Mouse (Mus musculus): Measurements from ENCODE around the gene Hectd4.

Gene Hectd4

DNA sequence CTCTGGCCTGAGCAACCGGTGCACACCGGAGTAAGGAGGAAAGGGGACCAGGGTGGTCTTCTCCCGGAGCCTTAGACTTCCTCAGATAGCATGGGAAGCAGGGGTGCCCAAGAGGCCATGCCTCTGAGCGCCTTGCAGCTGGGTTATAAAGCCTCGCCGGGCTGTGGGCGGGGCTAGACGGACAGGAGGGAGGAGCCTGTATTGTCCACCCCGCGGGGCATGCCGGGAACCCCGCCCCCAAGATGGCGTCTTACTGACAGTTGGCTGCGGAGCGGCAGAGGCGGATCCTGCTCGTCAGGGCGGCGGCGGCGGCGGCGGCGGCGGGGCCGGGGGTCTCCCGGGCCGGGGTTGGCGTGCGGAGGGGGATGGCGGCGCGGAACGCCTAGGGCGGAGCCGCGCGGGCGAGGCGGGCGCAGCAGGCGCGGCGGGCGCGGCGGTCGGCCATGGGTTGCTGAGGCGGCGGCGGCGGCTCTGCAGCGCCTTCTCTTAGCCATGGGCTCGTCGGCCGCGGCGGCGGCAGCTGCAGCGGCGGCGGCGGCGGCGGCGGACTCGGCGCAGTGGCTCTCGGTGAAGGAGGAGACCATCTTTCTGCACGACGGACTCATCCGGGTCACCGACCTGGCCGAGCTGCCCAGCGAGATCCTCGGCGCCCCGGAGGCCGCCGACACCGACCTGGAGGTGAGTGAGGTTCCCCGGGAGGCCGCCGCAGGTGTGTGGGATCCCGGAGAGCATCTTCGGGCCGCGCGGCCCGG is at the start of gene Hectd4:
Gene Hectd4 (plus strand): TSS at position 240 of the 752 bp plus-strand sequence.
- WGBS = under 1% methylated on average over 68 of the region's 90 CpGs

GRCm38 (mm10) chr5:121172835-121173234 is 47.2 kb upstream of the Hectd4 start:
- WGBS = 43% methylated on average over 4 of the region's 4 CpGs

DNA sequence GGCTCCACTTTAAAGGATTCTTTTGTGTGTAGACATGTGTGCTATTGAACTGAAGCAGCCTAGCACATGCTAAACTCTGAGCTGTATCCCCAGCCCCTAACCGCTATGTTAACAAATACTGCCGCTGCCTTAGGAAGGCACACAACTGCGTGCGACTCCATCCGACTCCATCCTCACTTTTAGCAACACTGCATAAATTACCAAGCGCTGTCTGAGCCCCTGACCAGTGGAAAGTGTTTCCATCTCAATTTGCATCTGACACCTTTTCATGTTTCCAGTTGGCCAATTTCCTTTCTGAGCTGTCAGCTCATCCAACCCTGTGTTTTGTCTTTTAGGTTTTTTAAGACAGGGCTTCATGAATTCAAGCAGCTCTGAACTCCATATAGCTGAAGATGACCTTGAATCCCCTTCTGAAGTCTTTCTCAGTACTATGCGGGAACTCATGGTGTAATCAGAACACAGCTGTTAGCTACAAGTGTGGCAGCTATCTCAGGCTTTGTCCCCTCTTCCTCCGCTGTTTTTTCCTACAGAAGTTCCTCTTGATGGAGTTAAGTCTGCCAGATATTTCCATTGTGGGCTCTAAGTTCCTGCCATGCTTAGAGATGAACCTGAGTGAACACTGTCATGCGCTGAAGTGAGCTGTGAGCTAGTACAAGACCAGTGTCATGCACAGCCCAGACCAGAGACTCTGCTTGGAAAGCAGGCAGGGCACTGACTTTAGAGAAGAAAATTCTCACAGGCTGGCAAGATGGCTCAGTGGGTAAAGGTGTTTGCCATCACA is 40.8 kb upstream of the Hectd4 start:
- 38% methylated on average over 9 of the region's 9 CpGs for WGBS

DNA sequence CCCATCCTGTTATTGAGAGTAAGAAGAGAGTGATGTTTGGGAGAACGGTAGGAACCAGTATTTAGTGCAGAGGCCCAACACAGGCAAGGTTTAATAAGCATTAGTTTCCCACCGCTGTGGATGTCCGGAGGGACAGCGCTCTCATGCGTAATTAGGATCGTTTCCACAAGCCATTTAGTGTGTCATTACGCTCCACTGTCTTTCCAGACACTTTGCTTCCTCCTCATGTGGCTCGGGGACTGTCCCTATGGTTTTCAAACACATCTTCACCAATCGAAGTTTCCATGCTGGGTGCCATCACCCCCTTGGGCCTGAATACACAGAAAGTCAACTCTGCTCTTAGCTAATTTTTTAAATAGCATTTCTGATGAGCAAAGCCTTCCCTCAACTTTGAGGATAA is 36.8 kb upstream of the Hectd4 start:
- 69% methylated on average over 9 of the region's 9 CpGs for WGBS

DNA sequence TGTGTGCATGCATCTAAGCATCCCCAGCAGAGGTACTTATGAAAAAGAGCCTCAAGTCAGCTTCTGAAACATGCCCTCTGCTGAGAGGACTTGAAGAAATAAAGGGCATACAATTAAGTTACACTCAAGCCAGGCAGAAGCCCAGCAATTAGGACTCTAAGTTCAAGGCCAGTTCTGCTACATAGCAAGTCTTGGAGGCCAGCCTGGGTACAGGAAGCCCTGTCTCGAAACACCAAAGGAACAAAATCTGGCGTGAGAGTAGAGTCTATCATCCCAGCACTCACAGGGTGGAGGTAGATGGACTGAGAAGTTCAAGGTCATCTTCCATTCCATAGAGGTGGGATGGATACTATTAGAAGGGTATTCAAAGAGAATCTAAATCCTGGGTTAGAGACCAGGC is 35.6 kb upstream of the Hectd4 start:
- 53% methylated on average over 2 of the region's 2 CpGs for WGBS

DNA sequence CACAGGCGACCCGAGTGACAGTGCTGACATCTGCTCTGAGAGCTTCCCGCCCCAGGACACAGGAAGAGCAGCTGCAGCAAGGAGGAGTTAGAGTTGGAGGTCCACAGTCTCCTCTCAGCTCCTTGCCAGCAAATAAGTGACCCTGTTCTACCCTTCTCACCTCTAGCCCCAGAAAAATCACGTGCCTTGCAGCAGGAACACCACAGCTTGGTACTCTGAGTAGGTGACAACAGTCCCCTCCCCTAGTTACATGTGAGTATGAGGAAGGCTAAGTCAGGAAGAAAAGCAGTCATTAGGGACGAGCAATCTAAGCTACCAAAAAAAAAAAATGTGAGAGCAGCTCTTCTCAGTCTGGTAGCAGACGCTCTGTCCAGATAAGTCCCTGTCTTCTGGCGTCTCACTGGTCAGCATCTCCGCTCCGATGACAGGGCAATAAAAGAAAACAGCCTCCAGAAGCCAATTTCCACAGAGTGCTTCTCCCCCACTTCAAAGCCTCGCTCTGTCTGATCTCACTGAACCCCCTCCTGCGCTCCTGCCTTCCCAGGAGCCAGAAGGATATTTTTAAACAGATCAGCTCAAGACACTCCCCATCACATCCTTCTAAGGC is 35.0 kb upstream of the Hectd4 start:
- 23% methylated on average over 11 of the region's 11 CpGs for WGBS

DNA sequence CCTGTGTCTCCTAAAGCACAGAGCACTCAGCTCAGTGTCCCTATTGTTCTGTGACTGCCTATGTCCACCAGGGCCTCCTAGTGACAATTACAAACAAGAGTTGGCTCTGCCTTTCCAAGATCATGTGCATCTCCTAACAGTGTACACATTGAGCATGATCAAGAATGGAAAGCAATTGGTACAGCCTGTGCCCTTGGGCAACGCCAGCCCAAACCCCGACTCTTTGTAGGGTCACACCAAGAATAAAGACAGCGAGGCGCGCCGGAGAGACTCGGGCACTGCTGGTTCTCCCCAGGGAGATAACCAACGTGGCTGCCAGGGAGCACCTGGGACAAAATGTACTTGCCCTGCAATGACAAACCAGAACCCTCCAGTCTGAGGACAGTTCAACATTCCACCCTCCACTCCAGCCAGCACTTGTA is 32.4 kb upstream of the Hectd4 start:
- 69% methylated on average over 8 of the region's 8 CpGs for WGBS

- 70% methylated on average over 9 of the region's 9 CpGs for WGBS
These were observed 31.8 kb upstream of the Hectd4 start for GRCm38 (mm10) chr5:121188265-121188664.

GRCm38 (mm10) chr5:121189182-121189581 is 30.8 kb upstream of the Hectd4 start:
- 39% methylated on average over 9 of the region's 9 CpGs for whole genome bisulfite sequencing

DNA sequence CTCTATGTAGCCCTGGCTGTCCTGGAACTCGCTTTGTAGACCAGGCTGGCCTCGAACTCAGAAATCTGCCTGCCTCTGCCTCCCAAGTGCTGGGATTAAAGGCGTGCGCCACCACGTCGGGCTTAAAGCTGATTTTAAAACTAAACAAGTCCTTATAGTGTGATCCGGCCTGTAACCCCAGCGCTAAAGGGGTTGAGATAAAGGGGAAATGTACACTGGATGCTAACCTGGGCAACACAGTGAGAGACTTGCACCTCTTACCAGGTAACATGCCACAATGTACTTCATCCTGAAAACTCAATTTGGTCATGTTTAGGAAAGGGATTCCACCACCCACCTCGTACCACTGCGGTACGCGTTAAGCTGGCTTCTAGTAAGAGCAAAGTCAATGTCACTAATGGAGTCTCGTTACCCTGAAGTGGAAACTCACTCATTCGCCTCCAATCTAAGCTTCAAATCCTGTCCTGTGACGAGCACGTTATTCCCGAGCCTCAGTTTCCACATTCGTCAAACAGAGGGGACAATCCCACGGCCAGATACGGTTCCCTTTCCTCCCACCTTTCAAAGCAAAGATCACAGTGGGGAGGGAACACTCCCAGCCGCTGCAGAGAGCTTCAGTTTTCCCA is 29.7 kb upstream of the Hectd4 start:
- 28% methylated on average over 21 of the region's 21 CpGs for WGBS

GRCm38 (mm10) chr5:121190836-121191583 is 29.0 kb upstream of the Hectd4 start, which contains the start of gene Ptpn11:
TSS of gene Ptpn11 (minus strand) at chr5:121191397.
- under 1% methylated on average over 74 of the region's 98 CpGs for WGBS

- 10% methylated on average over 17 of the region's 17 CpGs for WGBS
These were observed 28.5 kb upstream of the Hectd4 start for GRCm38 (mm10) chr5:121191584-121191906.

DNA sequence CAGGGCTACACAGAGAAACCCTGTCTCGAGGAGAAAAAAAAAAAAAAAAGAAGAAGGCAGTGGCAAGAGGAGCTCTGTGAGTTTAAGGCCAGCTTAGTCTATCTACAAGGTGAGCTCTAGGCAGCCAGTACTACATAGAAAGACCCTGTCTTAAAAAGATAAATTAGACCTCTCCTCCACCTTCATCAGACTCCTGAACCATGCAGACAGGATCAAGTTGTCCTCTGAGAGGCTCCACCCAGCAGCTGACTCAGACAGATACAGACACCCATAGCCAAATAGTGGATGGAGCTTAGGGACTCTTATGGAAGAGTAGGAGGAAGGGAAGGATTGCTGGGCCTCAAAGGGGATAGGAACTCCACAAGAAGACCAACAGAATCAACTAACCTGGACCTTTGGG is 25.8 kb upstream of the Hectd4 start:
- 17% methylated on average over 1 of the region's 1 CpGs for WGBS

GRCm38 (mm10) chr5:121196764-121197163 is 23.3 kb upstream of the Hectd4 start:
- 60% methylated on average over 5 of the region's 5 CpGs for WGBS

DNA sequence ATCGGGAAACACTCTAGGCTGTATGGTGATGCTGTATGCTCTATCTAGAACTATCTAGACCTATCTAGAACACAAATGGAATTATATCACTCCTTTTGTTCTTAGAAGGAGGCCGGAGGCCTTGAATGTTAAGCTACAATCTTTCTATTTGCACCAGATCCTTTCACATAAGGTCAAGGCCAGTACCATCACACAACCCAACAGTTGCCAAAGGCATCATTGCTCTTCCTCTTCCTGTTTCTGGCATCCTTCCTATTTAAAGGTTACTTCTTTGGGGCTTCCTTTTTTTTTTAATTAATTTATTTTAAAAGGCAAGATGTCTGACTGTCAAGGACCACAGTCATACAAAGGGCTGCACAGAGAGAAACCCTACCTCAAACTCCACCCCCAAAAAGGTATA is 22.7 kb upstream of the Hectd4 start:
- WGBS = 72% methylated on average over 2 of the region's 2 CpGs

GRCm38 (mm10) chr5:121198376-121198775 is 21.6 kb upstream of the Hectd4 start:
- WGBS = 83% methylated on average over 5 of the region's 5 CpGs

DNA sequence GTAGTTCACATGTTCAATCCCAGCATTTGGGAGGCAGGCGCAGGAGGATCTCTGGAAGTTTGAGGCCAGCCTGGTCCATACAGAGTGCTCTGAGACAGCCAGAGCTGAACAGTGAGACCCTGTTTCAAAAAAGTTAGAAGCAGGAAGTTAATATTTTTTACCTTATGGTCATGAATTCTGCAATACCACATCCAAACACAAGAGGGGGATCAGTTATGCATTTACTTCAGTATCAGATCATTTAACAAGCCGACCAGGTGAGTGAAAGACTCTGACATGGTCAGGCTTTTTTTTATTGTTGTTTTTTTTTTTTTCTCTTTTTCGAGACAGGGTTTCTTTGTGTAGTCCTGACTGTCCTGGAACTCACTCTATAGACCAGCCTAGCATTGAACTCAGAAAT is 18.3 kb upstream of the Hectd4 start:
- WGBS = 39% methylated on average over 3 of the region's 3 CpGs

- 71% methylated on average over 1 of the region's 1 CpGs for WGBS
These were observed 17.6 kb upstream of the Hectd4 start for GRCm38 (mm10) chr5:121202467-121202866.

DNA sequence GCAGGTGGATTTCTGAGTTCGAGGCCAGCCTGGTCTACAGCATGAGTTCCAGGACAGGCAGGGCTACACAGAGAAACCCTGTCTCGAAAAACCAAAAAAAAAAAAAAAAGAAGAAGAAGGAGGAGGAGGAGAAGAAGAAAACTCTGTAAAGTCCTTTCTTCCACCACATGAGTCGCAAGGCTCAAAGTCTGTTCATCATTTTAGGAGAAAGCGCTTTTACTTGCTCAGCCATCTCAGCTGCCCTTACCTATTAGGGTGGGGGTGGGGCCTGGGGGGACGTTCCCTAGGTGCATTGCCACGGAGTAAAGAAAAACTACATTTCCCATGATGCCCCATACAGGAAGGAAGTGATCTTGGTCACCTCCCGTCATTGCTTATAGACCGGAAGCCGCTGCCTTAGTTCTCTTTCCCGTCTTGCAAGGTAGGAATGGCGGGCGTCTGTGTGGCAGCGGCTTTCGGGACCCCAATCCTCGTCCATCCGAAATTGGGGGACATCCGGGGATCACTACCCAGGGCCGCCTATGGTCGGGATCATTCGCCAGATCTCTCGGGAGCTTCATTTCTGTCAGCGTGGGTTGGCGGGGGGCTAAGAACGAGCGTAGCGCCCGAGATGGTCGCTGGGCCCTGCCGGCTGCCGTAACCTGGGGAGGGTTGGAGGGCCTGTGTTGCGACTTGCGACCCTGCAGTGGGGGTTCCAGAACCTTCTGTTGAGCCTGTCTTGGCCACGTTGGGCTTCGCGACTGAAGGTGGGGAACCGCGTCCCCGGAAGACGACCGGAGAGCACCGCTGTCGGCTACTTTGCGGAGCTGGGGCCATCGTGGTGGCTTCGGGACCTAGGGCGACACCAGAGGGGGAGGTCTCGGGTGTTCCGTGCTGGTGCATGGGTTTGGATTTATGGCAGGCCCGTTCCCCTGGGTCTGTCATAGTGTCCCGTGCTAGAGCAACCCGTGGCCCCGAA is 15.6 kb upstream of the Hectd4 start, which contains the start of gene Rpl6:
Gene Rpl6 (plus strand): TSS at position 350 of the 958 bp plus-strand sequence.
- WGBS = under 1% methylated on average over 52 of the region's 52 CpGs

GRCm38 (mm10) chr5:121205537-121206130 is 14.4 kb upstream of the Hectd4 start:
- 59% methylated on average over 8 of the region's 10 CpGs for WGBS

All from cerebral cortex, adult 2 months (tissue).